Mouse (Mus musculus) neural tube, embryonic 11.5 days (tissue): ENCODE results near the gene Zfhx2. TPM values are rescaled to one million over a fixed set of nuclear protein-coding genes. Genes with fewer than 3 reads are reported as not detected.
A peak's percentile ranks its signal among the peaks of the same experiment; 100 is the strongest.
"Not testable (repeated sequence)": the region's sequence is repeated elsewhere in the genome, so short reads cannot be mapped to it uniquely, and the experiment has no call there.

Experiments used
- ATAC-seq: fragments of 200-750 bp; cut with Nextera tagmentation; 2 replicates; pipeline ENCODE4 v1.8.0; 2017; ENCODE audit warnings: moderate number of reproducible peaks, mild to moderate bottlenecking, moderate TSS enrichment, moderate library complexity; ENCODE audit not compliant: insufficient read depth, low FRiP score, low TSS enrichment
- DNase-seq: peaks from one replicate; pipeline ENCODE4 v3.0.0-alpha.2; 2015; ENCODE audit warnings: low spot score
- H3K27ac ChIP-seq: fragments of 300-500 bp; sonication (generic); 2 replicates; pipeline ENCODE4 v1.5.1; 2014; ENCODE audit warnings: low read depth, mild to moderate bottlenecking, low read length
- H3K27me3 ChIP-seq: fragments of 300-500 bp; sonication (generic); 2 replicates; pipeline ENCODE4 v1.6.1; 2014; ENCODE audit warnings: mild to moderate bottlenecking, low read length, mixed read lengths; ENCODE audit not compliant: control insufficient read depth, insufficient read depth
- H3K36me3 ChIP-seq: fragments of 300-500 bp; sonication (generic); 2 replicates; pipeline ENCODE4 v1.6.1; 2014; ENCODE audit warnings: mild to moderate bottlenecking, low read length, moderate library complexity, mixed read lengths; ENCODE audit not compliant: control insufficient read depth, insufficient read depth
- H3K4me1 ChIP-seq: fragments of 300-500 bp; sonication (generic); 2 replicates; pipeline ENCODE4 v1.6.1; 2014; ENCODE audit warnings: low read length, mixed read lengths; ENCODE audit not compliant: control insufficient read depth, insufficient read depth
- H3K4me2 ChIP-seq: fragments of 300-500 bp; sonication (generic); 2 replicates; pipeline ENCODE4 v1.6.1; 2014; ENCODE audit warnings: low read depth, mild to moderate bottlenecking, moderate library complexity
- H3K4me3 ChIP-seq: fragments of 300-500 bp; sonication (generic); 2 replicates; pipeline ENCODE4 v1.5.1; 2014; ENCODE audit warnings: low read depth, low read length
- H3K9ac ChIP-seq: fragments of 300-500 bp; sonication (generic); 2 replicates; pipeline ENCODE4 v1.6.1; 2014; ENCODE audit warnings: mild to moderate bottlenecking, low read length
- H3K9me3 ChIP-seq: fragments of 300-500 bp; sonication (generic); 2 replicates; pipeline ENCODE4 v1.6.1; 2016; ENCODE audit warnings: low read length; ENCODE audit not compliant: control insufficient read depth
- WGBS: fragments of 180-500 bp; shearing (Covaris S2); extraction: QIAGEN DNeasy Blood & Tissue Kit; methylation state at CpG from one replicate; pipeline ENCODE4 v1.1.7; 2014; 5-methylcytosine and 5-hydroxymethylcytosine counted together
- polyA plus RNA-seq: library from polyadenylated mRNA; unstranded; fragments of >200 nt; fragmentation: Nextera tagmentation; extraction: Ambion mirVana; gene quantifications from 2 replicates; pipeline ENCODE4 v1.2.1, GENCODE M21; 2014

Gene Zfhx2
- polyA plus RNA-seq, 1 experiment from 2014 or later: 16.6 TPM

GRCm38 (mm10) chr14:55053708-55054190 is 38.4 kb downstream of the Zfhx2 start:
- no peak overlapping the region for H3K4me3 ChIP-seq
- WGBS: 83% methylated on average over 17 of the region's 17 CpGs
- H3K27me3 ChIP-seq: no peaks in the 10 kb centered on the region
- H3K36me3 ChIP-seq: no peaks in the 10 kb centered on the region
- no peak overlapping the region for H3K27ac ChIP-seq
- DNase-seq: no peak
- ATAC-seq: no peak
- H3K4me1 ChIP-seq: no peaks in the 10 kb centered on the region
- no peak overlapping the region for H3K4me2 ChIP-seq
- no peaks in the 10 kb centered on the region for H3K9me3 ChIP-seq
- H3K9ac ChIP-seq: no peak overlapping the region

GRCm38 (mm10) chr14:55053050-55053449 is 39.1 kb downstream of the Zfhx2 start:
- no peak overlapping the region for H3K9ac ChIP-seq
- 93% methylated on average over 4 of the region's 4 CpGs for WGBS
- H3K4me3 ChIP-seq: no peak overlapping the region
- ATAC-seq (no peak), DNase-seq (no peak)
- no peak overlapping the region for H3K27ac ChIP-seq
- H3K9me3 ChIP-seq: no peaks in the 10 kb centered on the region
- H3K4me1 ChIP-seq: no peaks in the 10 kb centered on the region
- H3K27me3 ChIP-seq: no peaks in the 10 kb centered on the region
- H3K4me2 ChIP-seq: no peak overlapping the region
- no peaks in the 10 kb centered on the region for H3K36me3 ChIP-seq

GRCm38 (mm10) chr14:55052496-55052895 is 39.6 kb downstream of the Zfhx2 start:
- no peaks in the 10 kb centered on the region for H3K36me3 ChIP-seq
- no peak overlapping the region for H3K27ac ChIP-seq
- 85% methylated on average over 9 of the region's 9 CpGs for WGBS
- ATAC-seq (no peak), DNase-seq (no peak)
- no peaks in the 10 kb centered on the region for H3K4me1 ChIP-seq
- no peaks in the 10 kb centered on the region for H3K9me3 ChIP-seq
- no peak overlapping the region for H3K9ac ChIP-seq
- H3K27me3 ChIP-seq: no peaks in the 10 kb centered on the region
- no peak overlapping the region for H3K4me3 ChIP-seq
- no peak overlapping the region for H3K4me2 ChIP-seq

DNA sequence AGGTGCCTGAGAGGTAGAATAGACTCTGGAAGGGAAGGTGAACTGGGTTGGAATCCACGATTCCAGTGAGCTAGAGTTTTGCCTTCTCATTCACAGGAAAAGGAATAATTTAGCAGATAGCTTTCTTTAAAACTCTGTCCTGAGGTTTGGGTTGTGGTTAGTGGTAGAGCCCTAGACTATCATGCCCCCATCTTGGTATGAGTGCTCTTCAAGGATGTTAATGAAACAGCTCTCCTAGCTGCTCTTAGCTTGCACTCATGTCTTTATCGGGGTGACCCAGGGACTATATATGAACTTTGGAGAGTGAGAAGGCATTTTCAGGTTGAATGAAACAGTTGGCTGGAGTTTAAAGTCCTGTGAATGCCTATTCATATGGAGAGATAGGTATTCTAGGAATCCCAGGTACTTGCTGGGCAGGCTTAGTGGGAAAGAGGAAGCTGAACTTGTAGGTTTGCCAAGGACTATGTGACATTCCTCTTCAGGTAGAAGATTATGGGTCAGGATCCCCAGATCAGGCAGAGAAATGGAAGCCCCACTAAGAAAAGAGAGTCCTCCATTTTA is 44.1 kb downstream of the Zfhx2 start:
- H3K4me1 ChIP-seq: no peaks in the 10 kb centered on the region
- no peak overlapping the region for H3K4me3 ChIP-seq
- DNase-seq (no peak), ATAC-seq (no peak)
- no peak overlapping the region for H3K4me2 ChIP-seq
- H3K27me3 ChIP-seq: no peaks in the 10 kb centered on the region
- H3K9ac ChIP-seq: no peak overlapping the region
- H3K27ac ChIP-seq: no peak overlapping the region
- H3K36me3 ChIP-seq: no peaks in the 10 kb centered on the region
- no peaks in the 10 kb centered on the region for H3K9me3 ChIP-seq
- WGBS: 90% methylated on average over 2 of the region's 2 CpGs

- not testable (repeated sequence) for H3K27ac ChIP-seq, H3K4me3 ChIP-seq, ATAC-seq, H3K4me2 ChIP-seq, H3K9ac ChIP-seq, H3K9me3 ChIP-seq, H3K4me1 ChIP-seq, DNase-seq, H3K27me3 ChIP-seq, H3K36me3 ChIP-seq
- WGBS: no CpG with 5 or more reads among the region's 2 CpGs
Measured at GRCm38 (mm10) chr14:55043694-55044093, 48.4 kb downstream of the Zfhx2 start.

DNA sequence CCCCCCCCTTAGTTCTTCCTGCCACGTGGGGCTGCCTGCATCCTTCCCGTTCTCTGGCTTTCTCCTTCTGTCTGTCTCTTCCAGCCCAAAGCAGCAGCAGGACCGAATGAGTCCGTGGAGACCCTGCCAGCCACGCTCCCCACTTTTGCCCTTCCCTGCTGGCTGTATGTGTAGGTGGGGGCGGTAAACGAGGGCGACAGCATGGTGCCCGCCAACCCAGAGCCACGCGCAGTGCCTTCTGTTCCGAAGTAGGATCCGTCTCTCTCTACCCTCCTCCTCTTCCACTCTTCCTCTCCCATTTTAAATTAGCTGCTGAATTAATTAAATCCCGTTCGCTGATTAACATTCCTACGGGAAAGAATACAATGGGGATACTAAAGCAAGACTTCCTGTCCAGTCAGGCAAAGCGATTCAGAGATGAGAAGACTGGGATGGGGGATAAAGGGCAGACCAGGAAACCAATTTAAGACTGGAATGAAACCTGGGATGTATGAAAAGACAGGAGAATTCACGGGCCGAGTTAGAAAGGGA is 59.4 kb downstream of the Zfhx2 start:
- Histone ChIP-seq H3K4me3 (no peak overlapping the region), H3K9ac (no peak overlapping the region), H3K9me3 (no peaks in the 10 kb centered on the region), H3K27me3 (no peaks in the 10 kb centered on the region), H3K27ac (no peak overlapping the region), H3K4me1 (peaks cover 7% of the 10 kb centered on the region; the same call in 1 of the 2 replicates), H3K4me2 (no peak overlapping the region), H3K36me3 (no peaks in the 10 kb centered on the region)
- WGBS: 51% methylated on average over 19 of the region's 19 CpGs
- ATAC-seq: no peak
- no peak for DNase-seq

DNA sequence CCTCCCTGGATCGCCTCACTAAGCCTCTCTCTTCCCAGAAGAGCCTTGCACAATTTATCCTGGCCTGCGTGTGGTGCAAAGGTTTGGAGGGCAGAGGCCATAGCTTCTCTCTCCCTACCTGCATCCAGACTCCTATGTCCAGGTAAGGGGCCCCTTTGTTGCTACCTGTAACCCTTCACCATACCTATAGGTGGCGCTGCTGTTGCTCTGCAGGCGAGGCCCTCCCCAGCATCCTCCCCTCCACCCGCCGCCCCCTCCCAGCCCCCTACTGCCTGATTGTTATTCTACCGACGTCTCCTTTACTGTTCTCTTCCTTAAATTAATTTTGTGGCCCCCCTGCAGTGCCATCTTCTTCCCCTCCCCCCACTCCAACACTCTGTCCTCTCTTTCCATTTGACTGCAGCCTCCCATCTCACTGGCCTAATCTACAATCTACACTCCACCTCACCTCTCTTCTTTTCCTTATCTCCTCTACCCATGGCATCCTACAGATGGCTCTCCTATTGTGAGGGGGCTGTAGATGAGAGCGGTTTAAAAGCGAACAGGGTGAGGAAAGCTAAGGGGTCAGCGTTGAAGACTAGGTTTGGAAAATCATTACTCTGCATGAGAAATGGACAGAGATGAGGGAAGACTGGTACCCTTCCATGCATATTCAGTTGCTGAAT is 63.0 kb downstream of the Zfhx2 start:
- peak overlapping the region; percentile 21; the same call in 1 of the 2 replicates for H3K4me2 ChIP-seq
- no peaks in the 10 kb centered on the region for H3K36me3 ChIP-seq
- DNase-seq: peak; percentile 47
- H3K4me3 ChIP-seq: no peak overlapping the region
- H3K27me3 ChIP-seq: no peaks in the 10 kb centered on the region
- peak overlapping the region; percentile 81 for H3K27ac ChIP-seq
- peak overlapping the region; percentile 20; the same call in 1 of the 2 replicates for H3K9ac ChIP-seq
- peak; percentile 40; the same call in 1 of the 2 replicates for ATAC-seq
- H3K9me3 ChIP-seq: no peaks in the 10 kb centered on the region
- 5% methylated on average over 11 of the region's 11 CpGs for WGBS
- H3K4me1 ChIP-seq: peaks cover 7% of the 10 kb centered on the region; the same call in 1 of the 2 replicates

GRCm38 (mm10) chr14:55028333-55028835 is 63.7 kb downstream of the Zfhx2 start:
- peak; percentile 71 for DNase-seq
- H3K36me3 ChIP-seq: no peaks in the 10 kb centered on the region
- H3K4me1 ChIP-seq: peaks cover 7% of the 10 kb centered on the region; the same call in 1 of the 2 replicates
- peak overlapping the region; percentile 20 for H3K9ac ChIP-seq
- peak; percentile 75 for ATAC-seq
- H3K4me3 ChIP-seq: no peak overlapping the region
- WGBS: 11% methylated on average over 5 of the region's 5 CpGs
- H3K9me3 ChIP-seq: no peaks in the 10 kb centered on the region
- peak overlapping the region; percentile 81 for H3K27ac ChIP-seq
- H3K4me2 ChIP-seq: peak overlapping the region; percentile 13; the same call in 1 of the 2 replicates
- no peaks in the 10 kb centered on the region for H3K27me3 ChIP-seq
